Mouse (Mus musculus): ENCODE data around the gene Hyou1.
"Not testable (repeated sequence)": the region's sequence is repeated elsewhere in the genome, so short reads cannot be mapped to it uniquely, and the experiment has no call there.

The Hyou1 gene

DNA sequence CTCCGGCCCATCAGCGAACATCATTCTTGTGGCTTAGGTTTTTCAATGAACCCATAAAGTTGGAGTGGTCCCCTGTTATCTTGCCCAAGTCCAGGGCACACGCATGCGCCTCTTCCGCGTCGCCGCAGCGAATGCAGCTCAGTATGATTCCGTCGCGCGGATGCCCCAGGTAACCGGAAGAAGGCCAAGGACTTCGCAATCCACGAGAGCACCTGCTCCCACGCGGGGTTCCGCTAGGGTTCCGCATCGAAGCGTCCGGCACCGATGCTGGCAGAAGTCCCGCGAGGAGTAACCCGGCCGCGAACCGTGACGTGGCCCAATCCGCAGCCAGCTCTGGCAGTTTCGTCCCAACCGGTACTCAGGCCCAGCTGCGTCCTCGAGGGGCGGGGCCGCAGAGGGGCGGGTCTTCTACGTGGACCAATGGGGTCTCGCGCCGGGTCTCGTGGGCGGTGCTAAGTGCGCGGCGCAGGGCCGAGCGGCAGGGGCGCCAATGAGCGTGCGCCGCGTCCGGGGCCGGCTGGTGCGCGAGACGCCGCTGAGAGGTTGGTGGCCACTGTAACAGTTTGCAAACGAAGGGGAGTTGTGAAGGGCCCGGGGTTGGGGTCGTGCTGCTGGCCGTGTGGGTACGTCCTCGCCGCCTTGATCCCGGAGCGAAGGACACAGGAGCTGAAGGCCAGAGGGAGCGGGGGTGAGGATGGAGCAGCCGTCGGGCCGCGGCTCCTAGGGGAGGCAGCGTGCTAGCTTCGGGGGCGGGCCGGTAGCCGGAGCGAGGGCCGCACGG lies at the start of gene Hyou1:
TSS of gene Hyou1 (plus strand) at position 437 of the 781 bp plus-strand sequence.
- ATAC-seq (ENCODE audit: low TSS enrichment) = peak; percentile 95

GRCm38 (mm10) chr9:44330736-44331135 lies 48.6 kb upstream of the Hyou1 start:
- ATAC-seq (ENCODE audit: low TSS enrichment) = no peak

DNA sequence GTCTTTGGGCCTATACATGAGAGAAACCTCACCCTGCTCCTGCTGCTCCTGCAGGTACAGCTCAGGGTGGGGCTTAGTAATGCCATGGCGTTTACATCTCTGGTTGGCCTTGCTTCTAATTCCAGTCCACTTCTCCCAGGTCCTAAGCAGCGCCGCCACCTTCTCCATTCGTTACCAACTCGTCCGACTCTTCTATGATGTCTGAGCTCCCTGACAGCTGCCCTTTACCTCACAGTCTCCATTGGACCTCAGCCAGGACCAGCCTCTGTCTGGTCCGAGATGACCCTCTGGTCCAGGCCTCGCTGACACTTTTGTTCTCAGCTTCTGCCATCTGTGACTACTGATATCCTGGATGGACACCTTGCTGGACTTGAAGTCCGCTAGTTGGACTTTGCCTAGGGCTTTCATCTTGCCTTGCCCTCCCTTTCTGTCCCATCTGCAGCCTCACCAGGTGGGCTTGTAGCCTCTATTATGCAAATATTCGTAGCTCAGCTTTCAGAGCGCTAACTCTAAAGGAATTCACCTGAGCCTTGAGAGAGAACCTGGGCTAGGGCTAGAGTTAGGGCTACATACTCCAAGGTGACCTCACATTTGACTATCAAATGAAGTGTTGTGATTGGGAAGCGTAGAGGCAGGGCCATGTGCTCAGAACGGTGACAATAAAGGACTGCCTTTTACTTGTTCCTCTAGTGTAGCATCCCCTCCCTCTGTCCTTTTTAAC lies 46.2 kb upstream of the Hyou1 start:
- ATAC-seq (ENCODE audit: low TSS enrichment) = no peak

- ATAC-seq (ENCODE audit: low TSS enrichment) = peak; percentile 97
These were observed 44.6 kb upstream of the Hyou1 start, which contains the start of gene H2afx for GRCm38 (mm10) chr9:44334396-44335330. TSS of gene H2afx (plus strand) at chr9:44334694.

DNA sequence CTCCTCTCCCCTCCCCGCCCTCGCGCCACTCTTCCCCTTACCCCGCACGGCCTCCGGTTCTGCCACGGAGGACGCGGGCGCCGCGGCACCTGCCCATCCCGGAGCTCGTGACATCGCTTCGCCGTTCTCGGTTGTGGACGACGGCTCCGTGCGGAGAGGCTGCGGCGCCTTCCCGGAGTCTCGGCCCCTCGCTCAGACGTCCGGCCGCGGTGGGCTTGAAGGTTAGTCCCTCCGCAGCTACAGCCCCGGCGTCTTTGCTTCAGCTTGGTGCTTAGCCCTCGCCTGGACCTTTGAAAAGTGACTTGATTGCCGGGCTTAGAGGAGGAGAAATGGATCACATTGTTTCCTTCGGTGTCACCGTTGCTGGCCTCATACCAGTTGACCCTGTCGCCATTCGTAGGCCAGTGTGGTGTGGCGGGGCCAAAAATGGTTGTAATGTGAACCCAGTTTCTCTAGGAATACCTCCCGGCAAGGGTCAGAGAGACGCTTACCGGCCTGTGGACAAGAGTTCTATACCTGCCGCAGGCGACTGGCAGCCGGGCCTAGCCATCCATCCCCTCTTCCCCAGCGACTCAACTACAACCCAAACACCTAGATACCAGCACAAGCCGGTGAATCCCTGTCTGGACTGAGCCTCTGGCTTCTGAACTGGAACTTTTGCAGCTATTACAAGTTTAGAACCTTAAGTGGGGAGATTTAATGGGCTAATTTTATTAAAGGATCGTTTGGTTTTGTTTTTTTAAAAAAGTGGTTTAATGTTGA lies 43.8 kb upstream of the Hyou1 start:
- ATAC-seq (ENCODE audit: low TSS enrichment) = peak; percentile 32; the same call in 1 of the 2 replicates

- no peak for ATAC-seq (ENCODE audit: low TSS enrichment)
These were observed 43.2 kb upstream of the Hyou1 start for GRCm38 (mm10) chr9:44336093-44336406.

- ATAC-seq (ENCODE audit: low TSS enrichment) = not testable (repeated sequence)
These were observed 42.8 kb upstream of the Hyou1 start for GRCm38 (mm10) chr9:44336513-44336912.

- no peak for ATAC-seq (ENCODE audit: low TSS enrichment)
These were observed 42.3 kb upstream of the Hyou1 start for GRCm38 (mm10) chr9:44336964-44337363.

DNA sequence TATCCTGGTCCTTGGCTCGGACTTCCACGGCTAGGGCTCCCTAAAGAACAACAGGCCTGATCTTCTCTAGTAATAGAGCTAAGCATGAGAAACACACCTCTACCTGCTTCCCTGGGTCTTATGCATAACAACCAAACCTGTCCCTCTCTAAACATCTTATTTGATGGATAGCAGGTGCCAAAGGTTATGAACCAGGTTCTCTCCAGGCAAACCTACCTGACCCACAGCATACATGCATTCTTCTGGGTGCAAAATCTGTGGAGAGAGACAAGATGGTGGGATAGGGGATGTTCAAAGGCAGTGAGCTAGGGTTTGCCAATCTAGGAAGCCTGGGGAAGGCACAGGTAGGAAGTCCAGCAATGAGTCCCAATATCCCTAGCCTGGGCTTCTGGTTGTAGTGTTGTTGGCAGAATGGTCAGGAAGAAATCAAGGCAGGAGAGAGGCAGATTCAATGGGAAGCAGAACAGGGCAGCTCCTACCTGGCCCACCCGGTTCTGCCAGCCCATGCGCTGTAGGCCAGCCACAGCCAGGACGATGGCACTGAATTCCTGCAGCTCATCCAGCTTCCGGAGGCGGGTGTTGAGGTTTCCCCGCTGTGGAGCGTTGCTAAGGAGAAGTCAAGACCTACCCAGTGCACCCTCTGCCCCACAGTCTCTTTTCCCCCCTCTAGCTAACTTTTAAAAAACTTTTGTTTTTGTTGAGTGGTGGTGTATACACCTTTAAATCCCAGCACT lies 41.7 kb upstream of the Hyou1 start:
- no peak for ATAC-seq (ENCODE audit: low TSS enrichment)

DNA sequence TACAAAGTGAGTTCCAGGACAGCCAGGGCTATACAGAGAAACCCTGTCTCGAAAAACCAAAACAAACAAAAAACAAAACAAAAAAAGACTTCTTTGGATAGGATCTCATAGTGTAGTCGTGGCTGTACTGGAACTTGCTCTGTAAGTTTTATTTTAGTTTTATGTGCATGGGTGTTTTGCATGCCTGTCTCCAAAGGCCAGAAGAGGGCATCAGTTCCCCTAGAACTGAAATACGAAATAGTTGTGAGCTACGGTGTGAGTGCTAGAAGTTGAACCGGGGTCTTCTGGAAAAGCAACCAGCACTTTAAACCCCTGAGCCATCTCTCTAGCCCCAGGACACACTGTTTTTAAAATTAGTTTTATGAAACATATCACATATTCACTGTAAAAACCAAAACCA lies 40.7 kb upstream of the Hyou1 start:
- no peak for ATAC-seq (ENCODE audit: low TSS enrichment)

DNA sequence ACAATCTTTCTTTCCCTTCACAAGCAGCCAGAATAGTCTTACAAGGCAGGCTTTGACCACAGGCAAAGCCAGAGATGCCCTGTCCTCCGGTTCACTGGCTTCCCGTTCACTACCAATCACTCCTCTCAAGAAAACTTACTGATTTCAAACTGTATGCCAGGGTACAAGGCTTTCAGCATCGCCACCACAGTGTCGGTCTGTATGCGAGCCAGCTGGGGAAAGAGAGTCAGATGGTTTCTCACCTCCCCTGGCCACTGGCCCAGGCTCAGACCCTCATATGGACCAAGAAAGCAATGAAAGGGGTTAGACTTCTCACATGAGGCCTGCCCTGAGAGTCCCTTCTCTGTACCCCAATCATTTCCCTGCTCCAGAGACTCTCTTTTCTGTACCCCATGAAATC lies 37.8 kb upstream of the Hyou1 start:
- ATAC-seq (ENCODE audit: low TSS enrichment) = no peak

GRCm38 (mm10) chr9:44342173-44342572 lies 37.1 kb upstream of the Hyou1 start:
- no peak for ATAC-seq (ENCODE audit: low TSS enrichment)

DNA sequence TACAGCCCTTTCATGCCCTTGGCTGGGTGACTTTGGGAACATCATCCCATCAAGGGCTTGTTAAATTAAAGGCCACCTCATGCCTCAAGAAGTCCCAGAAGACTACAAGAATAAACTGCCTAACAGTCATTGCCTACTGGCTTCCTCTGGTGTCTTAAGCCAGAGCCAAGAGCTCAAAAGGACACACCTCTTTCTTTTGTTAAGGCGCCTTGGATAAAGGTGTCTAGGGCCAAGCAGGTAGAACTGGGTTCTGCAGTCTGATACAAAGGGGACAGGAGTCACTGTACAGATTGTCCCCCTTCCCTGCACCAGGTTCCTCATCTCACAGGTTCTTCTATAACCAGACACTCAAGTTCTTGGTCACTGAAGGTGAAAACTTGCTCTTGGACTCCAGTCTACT lies 36.7 kb upstream of the Hyou1 start:
- ATAC-seq (ENCODE audit: low TSS enrichment) = no peak

- ATAC-seq (ENCODE audit: low TSS enrichment) = no peak; the same call in none of the 2 replicates
These were observed 36.0 kb upstream of the Hyou1 start for GRCm38 (mm10) chr9:44343290-44343689.

DNA sequence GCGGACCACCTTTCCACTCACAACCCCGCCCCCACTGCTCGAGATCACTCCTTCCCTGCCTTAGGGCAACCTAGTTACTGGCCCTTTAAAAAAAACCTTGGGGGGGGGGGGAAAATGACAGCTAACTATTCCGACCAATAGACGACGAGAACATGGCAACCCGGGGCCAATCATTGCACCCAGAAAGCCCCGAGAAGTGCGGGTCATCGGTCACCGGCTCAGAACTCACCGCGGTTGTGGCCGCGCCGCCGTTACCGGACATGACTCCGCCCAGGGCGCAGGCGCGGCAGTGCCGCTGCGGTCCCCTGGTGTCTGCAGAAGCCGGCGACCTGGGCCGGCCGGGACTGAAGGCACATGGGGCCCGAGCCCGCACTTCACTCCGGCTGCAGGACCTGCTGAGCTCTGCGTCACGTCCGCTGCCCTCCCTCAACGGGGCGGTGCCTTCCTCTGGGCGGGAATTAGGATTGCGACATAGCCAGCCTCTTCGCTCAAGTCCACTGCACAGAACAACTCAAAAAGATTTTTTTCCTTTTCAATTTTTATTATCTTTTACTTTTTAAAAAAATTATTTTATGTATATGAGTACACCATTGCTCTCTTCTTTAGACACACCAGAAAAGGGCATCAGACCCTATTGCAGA lies 35.4 kb upstream of the Hyou1 start, which contains the start of gene Hmbs:
TSS of gene Hmbs (minus strand) at position 448 of the 641 bp plus-strand sequence.
- ATAC-seq (ENCODE audit: low TSS enrichment) = peak; percentile 92

DNA sequence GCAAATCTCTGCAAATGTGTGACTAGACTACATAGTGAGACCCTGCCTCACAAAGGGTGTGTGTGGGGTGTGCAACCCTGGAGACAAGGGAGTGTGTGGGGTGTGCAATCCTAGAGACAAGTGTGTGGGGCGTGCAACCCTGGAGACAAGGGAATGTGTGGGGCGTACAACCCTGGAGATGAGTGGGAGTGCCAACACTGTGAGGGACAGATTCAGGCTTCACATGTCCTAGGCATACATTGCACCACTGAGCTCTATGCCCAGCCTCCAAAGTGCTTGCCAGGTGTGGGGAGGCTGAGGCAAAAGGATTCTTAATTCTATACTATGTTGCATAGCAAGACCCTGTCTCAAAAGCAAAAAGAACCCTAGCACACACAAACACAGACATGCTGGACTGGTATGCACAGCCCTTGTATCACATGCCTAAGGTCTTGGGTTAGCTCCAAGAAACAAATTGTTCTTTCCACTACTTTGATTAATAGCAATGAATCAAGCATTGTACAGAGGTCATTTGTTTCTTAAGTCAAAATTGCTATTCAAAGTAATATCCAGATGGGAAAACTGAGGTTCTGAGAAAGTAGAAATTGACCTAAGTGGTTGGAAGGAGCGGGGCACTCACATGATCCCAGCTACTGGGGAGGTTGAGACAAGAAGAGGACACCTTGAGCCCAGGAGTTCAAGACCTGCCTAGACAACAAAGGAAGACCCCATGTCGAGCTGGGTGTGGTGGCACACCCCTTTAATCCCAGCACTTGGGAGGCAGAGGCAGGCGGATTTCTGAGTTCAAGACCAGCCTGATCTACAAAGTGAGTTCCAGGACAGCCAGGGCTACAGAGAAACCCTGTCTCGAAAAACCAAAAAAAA lies 33.5 kb upstream of the Hyou1 start:
- ATAC-seq (ENCODE audit: low TSS enrichment) = peak; percentile 15; the same call in 1 of the 2 replicates

- no peak for ATAC-seq (ENCODE audit: low TSS enrichment)
These were observed 32.1 kb upstream of the Hyou1 start for GRCm38 (mm10) chr9:44347166-44347565.

- no peak for ATAC-seq (ENCODE audit: low TSS enrichment)
These were observed 31.7 kb upstream of the Hyou1 start for GRCm38 (mm10) chr9:44347621-44348020.

DNA sequence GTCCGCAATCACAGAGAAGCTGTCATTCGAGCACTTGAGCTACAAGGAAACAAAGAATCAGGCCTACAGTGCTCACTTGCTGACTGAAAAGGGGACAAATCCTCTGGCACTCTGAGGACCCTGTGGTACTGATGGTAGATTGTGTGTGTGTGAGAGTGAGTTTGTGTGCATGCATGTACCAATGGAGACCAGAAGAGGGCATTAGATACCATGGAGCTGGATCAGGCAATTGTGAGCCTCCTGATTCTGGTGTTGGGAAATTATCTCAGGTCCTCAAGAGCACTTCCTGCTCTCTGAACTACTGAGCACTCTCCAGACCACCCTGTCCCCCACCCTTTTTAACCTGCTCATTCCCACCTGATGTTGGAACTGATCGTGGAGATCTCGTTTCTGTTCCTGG lies 30.7 kb upstream of the Hyou1 start:
- no peak for ATAC-seq (ENCODE audit: low TSS enrichment)
